In genomic region chr17:35236390-35236746, GRCm38 (mm10) we compare ENCODE assay signal across 8 mouse cellular contexts. TPM values are rescaled to one million over a fixed set of nuclear protein-coding genes. Genes with fewer than 3 reads are reported as not detected.
DNase-seq lines count a peak whose midpoint lies in the region; ATAC-seq lines count a peak whose summit lies in the region.

No protein-coding gene starts in this region.

- H3K4me1 ChIP-seq in hindbrain, embryonic 16.5 days (ENCODE audit: control insufficient read depth, insufficient read depth, low read depth, low read length): peaks cover 34% of the 10 kb centered on the region

- no peaks in the 10 kb centered on the region for H3K27me3 ChIP-seq in hindbrain, embryonic 16.5 days (replicated peaks; ENCODE audit: control insufficient read depth, insufficient read depth, low read length)

- DNase-seq in ZHBTc4 (ENCODE audit: low read depth, low spot score): peak; percentile 94
- DNase-seq in cerebellum, postnatal 4 days (ENCODE audit: low spot score in 2 of 2): peak; percentile 100
- peak; percentile 97 for DNase-seq in gastrocnemius, adult 18-20 months (ENCODE audit: low spot score)
- peak; percentile 93 for DNase-seq in left cerebral cortex, adult 11 months (ENCODE audit: low spot score)
- DNase-seq in lung, postnatal 36 days: peak; percentile 98
- DNase-seq in retina, embryonic 14.5 days (ENCODE audit: low spot score): peak; percentile 98
- peak; percentile 97 to 100 for DNase-seq in thymus, postnatal 36 days

- H3K27ac ChIP-seq in hindbrain, embryonic 16.5 days (ENCODE audit: low read depth, low read length): peak overlapping the region; percentile 95

- H3K9ac ChIP-seq in hindbrain, embryonic 16.5 days (ENCODE audit: low read depth, low read length): peak overlapping the region; percentile 75

- peaks cover 2% of the 10 kb centered on the region; the same call in 1 of the 2 replicates for H3K36me3 ChIP-seq in hindbrain, embryonic 16.5 days (ENCODE audit: control insufficient read depth, insufficient read depth, low read length)

- H3K4me3 ChIP-seq in hindbrain, embryonic 16.5 days (ENCODE audit: low read length): peak overlapping the region; percentile 54

- 1% methylated on average over 18 of the region's 18 CpGs for WGBS in hindbrain, embryonic 16.5 days

- peak overlapping the region; percentile 89 for H3K4me2 ChIP-seq in hindbrain, embryonic 16.5 days (ENCODE audit: low read length)

- no peaks in the 10 kb centered on the region for H3K9me3 ChIP-seq in hindbrain, embryonic 16.5 days (ENCODE audit: control insufficient read depth, low read length)

- peak; percentile 85 for ATAC-seq in hindbrain, embryonic 16.5 days

RNA-seq across cellular contexts. Expression of gene Nfkbil1, which starts 0.8 kb away (rescaled TPM):
- total RNA-seq in gastrocnemius, adult 18-20 months (2021): 1 to 10 TPM; 7.0 to 7.2 TPM
- 9.8 and 10.1 TPM in 2 replicates for polyA plus RNA-seq in hindbrain, embryonic 16.5 days (2015; fragmentation: Nextera tagmentation; extraction: Ambion mirVana)

RNA-seq across cellular contexts. Expression of gene Atp6v1g2, which starts 2.9 kb away (rescaled TPM):
- 1 to 10 TPM; 1.1 to 1.8 TPM for total RNA-seq in gastrocnemius, adult 18-20 months (2021)
- 140 and 151 TPM in 2 replicates for polyA plus RNA-seq in hindbrain, embryonic 16.5 days (2015; fragmentation: Nextera tagmentation; extraction: Ambion mirVana)

RNA-seq across cellular contexts. Expression of gene Ddx39b, which starts 5.2 kb away (rescaled TPM):
- 10 to 100 TPM; 83.5 to 83.8 TPM for total RNA-seq in gastrocnemius, adult 18-20 months (2021)
- polyA plus RNA-seq in hindbrain, embryonic 16.5 days (2015; fragmentation: Nextera tagmentation; extraction: Ambion mirVana): 331 and 355 TPM in 2 replicates

RNA-seq across cellular contexts. Expression of gene Gm16181, which starts 15.7 kb away (rescaled TPM):
- not detected for total RNA-seq in gastrocnemius, adult 18-20 months (2021)
- 0.34 and 0.45 TPM in 2 replicates for polyA plus RNA-seq in hindbrain, embryonic 16.5 days (2015; fragmentation: Nextera tagmentation; extraction: Ambion mirVana)

RNA-seq across cellular contexts. Expression of gene H2-D1, which starts 26.2 kb away (rescaled TPM):
- total RNA-seq in gastrocnemius, adult 18-20 months (2021): 10 to 100 TPM; 36.3 to 59.0 TPM
- polyA plus RNA-seq in hindbrain, embryonic 16.5 days (2015; fragmentation: Nextera tagmentation; extraction: Ambion mirVana): 125 and 134 TPM in 2 replicates

Comparison
In these comparisons a context has a peak if more than half of its experiments do, and no peak if none do; other contexts are left out.
1. Peak in every context shown above with its lines: DNase-seq, ATAC-seq, H3K4me3 ChIP-seq and H3K27ac ChIP-seq.